Mouse (Mus musculus) CD4-positive, CD25-positive, alpha-beta regulatory T cell, adult 4 months (primary cell): ENCODE results near the gene Hoxb1. TPM values are rescaled to one million over a fixed set of nuclear protein-coding genes. Genes with fewer than 3 reads are reported as not detected.

Source experiments
- ATAC-seq: one replicate; pipeline ENCODE4 v1.8.0; 2017
- polyA plus RNA-seq, 2 experiments: library from polyadenylated mRNA; unstranded; fragments of 100-300 nt; shearing (Covaris generic); gene quantifications; one replicate each; pipeline ENCODE4 v1.2.1; 2017

Hoxb1 gene
- polyA plus RNA-seq, 2 experiments from 2014 or later: not detected

- ATAC-seq: no peak
Measured at GRCm38 (mm10) chr11:96350791-96351190, 14.8 kb upstream of the Hoxb1 start.

GRCm38 (mm10) chr11:96351312-96351711, 14.2 kb upstream of the Hoxb1 start:
- no peak for ATAC-seq

GRCm38 (mm10) chr11:96351831-96352230, 13.7 kb upstream of the Hoxb1 start:
- no peak for ATAC-seq

GRCm38 (mm10) chr11:96352691-96353521, 12.6 kb upstream of the Hoxb1 start:
- ATAC-seq: no peak

- no peak for ATAC-seq
Measured at GRCm38 (mm10) chr11:96353522-96353841, 12.1 kb upstream of the Hoxb1 start.

- no peak for ATAC-seq
Measured at GRCm38 (mm10) chr11:96353939-96354338, 11.6 kb upstream of the Hoxb1 start.

GRCm38 (mm10) chr11:96354376-96354775, 11.2 kb upstream of the Hoxb1 start:
- ATAC-seq: no peak

- no peak for ATAC-seq
Measured at GRCm38 (mm10) chr11:96354801-96355311, 10.7 kb upstream of the Hoxb1 start.

GRCm38 (mm10) chr11:96363807-96364206, 1.7 kb upstream of the Hoxb1 start:
- no peak for ATAC-seq

- no peak for ATAC-seq
Measured at GRCm38 (mm10) chr11:96366092-96367041, 815 bp downstream of the Hoxb1 start.

- ATAC-seq: no peak
Measured at GRCm38 (mm10) chr11:96367141-96367540, 1.6 kb downstream of the Hoxb1 start.

GRCm38 (mm10) chr11:96368686-96369085, 3.1 kb downstream of the Hoxb1 start:
- ATAC-seq: no peak

- no peak for ATAC-seq
Measured at GRCm38 (mm10) chr11:96369140-96369539, 3.6 kb downstream of the Hoxb1 start.

GRCm38 (mm10) chr11:96371726-96372125, 6.2 kb downstream of the Hoxb1 start:
- ATAC-seq: no peak

GRCm38 (mm10) chr11:96372519-96372918, 7.0 kb downstream of the Hoxb1 start:
- ATAC-seq: no peak

- ATAC-seq: no peak
Measured at GRCm38 (mm10) chr11:96374810-96375209, 9.3 kb downstream of the Hoxb1 start.

GRCm38 (mm10) chr11:96383381-96383780, 17.8 kb downstream of the Hoxb1 start:
- ATAC-seq: no peak

GRCm38 (mm10) chr11:96387635-96388034, 22.1 kb downstream of the Hoxb1 start:
- no peak for ATAC-seq

- ATAC-seq: no peak
Measured at GRCm38 (mm10) chr11:96396772-96397626, 31.4 kb downstream of the Hoxb1 start.

- ATAC-seq: no peak
Measured at GRCm38 (mm10) chr11:96397806-96398335, 32.3 kb downstream of the Hoxb1 start.

GRCm38 (mm10) chr11:96399923-96400322, 34.4 kb downstream of the Hoxb1 start:
- no peak for ATAC-seq

GRCm38 (mm10) chr11:96404016-96404604, 38.6 kb downstream of the Hoxb1 start:
- no peak for ATAC-seq
